Mouse (Mus musculus) MEL (cell line): ENCODE data around the gene Srrm3. TPM values are rescaled to one million over a fixed set of nuclear protein-coding genes. Genes with fewer than 3 reads are reported as not detected.

Source experiments
- DNase-seq: peaks from one replicate; pipeline ENCODE4 v3.0.0; 2011; ENCODE audit warnings: low read depth, low spot score
- H3K27ac ChIP-seq: 2 replicates; pipeline ENCODE4 v1.5.1; 2012; ENCODE audit warnings: low read depth, mild to moderate bottlenecking, control low read depth, low read length, moderate library complexity; ENCODE audit not compliant: control insufficient read depth
- H3K27me3 ChIP-seq, 2 experiments: fragments of 150-350 bp in 1 of 2; sonication (generic) in 1 of 2; 2 replicates each; pipeline ENCODE4 v1.6.1; 2012; ENCODE audit warnings: low read length in 2 of 2, mild to moderate bottlenecking in 2 of 2, improper control_type of control experiment in 1 of 2, moderate library complexity in 1 of 2; ENCODE audit not compliant: insufficient read depth in 2 of 2, control insufficient read depth in 1 of 2
- H3K36me3 ChIP-seq, 2 experiments: 2 replicates each; pipeline ENCODE4 v1.6.1; 2012 to 2014; ENCODE audit warnings: low read length in 2 of 2, improper control_type of control experiment in 1 of 2, inconsistent platforms in 1 of 2, mild to moderate bottlenecking in 1 of 2; ENCODE audit not compliant: insufficient read depth in 2 of 2, control insufficient read depth in 1 of 2
- H3K4me1 ChIP-seq, 2 experiments: fragments of 150-350 bp in 1 of 2; sonication (generic) in 1 of 2; 2 replicates each; pipeline ENCODE4 v1.6.1; 2012; ENCODE audit warnings: low read length in 2 of 2, improper control_type of control experiment in 1 of 2, mild to moderate bottlenecking in 1 of 2; ENCODE audit not compliant: insufficient read depth in 2 of 2, control insufficient read depth in 1 of 2
- H3K4me3 ChIP-seq, 2 experiments: fragments of 150-350 bp in 1 of 2; sonication (generic) in 1 of 2; 2 replicates each; pipeline ENCODE4 v1.5.1; 2012; ENCODE audit warnings: low read depth in 2 of 2, low read length in 2 of 2, mild to moderate bottlenecking in 2 of 2, moderate library complexity in 2 of 2, control low read depth in 1 of 2, improper control_type of control experiment in 1 of 2; ENCODE audit not compliant: control insufficient read depth in 1 of 2, insufficient read depth in 1 of 2
- H3K79me2 ChIP-seq: 2 replicates; pipeline ENCODE4 v1.6.1; 2012; ENCODE audit warnings: mild to moderate bottlenecking, low read length, moderate library complexity; ENCODE audit not compliant: control insufficient read depth, poor library complexity, insufficient read depth
- H3K9ac ChIP-seq: 2 replicates; pipeline ENCODE4 v1.6.1; 2012; ENCODE audit warnings: low read depth, mild to moderate bottlenecking, control low read depth, low read length, moderate library complexity; ENCODE audit not compliant: control insufficient read depth, poor library complexity, severe bottlenecking
- H3K9me3 ChIP-seq: fragments of 150-350 bp; sonication (generic); replicated peaks from 2 replicates; pipeline ENCODE4 v1.6.1; 2012; ENCODE audit warnings: mild to moderate bottlenecking, low read length, improper control_type of control experiment, moderate library complexity; ENCODE audit not compliant: insufficient read depth
- BHLHE40 ChIP-seq: IDR thresholded peaks from 2 replicates; pipeline ENCODE4 v1.6.1; 2012; ENCODE audit warnings: low read depth, mild to moderate bottlenecking, inconsistent platforms, low read length, improper control_type of control experiment, borderline replicate concordance
- CHD2 ChIP-seq: IDR thresholded peaks from 2 replicates; pipeline ENCODE4 v1.6.1; 2011; ENCODE audit warnings: low read length, improper control_type of control experiment
- CTCF ChIP-seq, 3 experiments: IDR thresholded peaks in 2 of 3; conservative IDR thresholded peaks in 1 of 3; 2 replicates each; pipeline ENCODE4 v1.5.1; 2011 to 2012; ENCODE audit warnings: low read length in 3 of 3, low read depth in 2 of 3, mild to moderate bottlenecking in 2 of 3, improper control_type of control experiment in 1 of 3, inconsistent platforms in 1 of 3, mixed read lengths in 1 of 3, moderate library complexity in 1 of 3; ENCODE audit not compliant: control insufficient read depth in 1 of 3, insufficient read depth in 1 of 3, poor library complexity in 1 of 3, severe bottlenecking in 1 of 3
- ELF1 ChIP-seq: IDR thresholded peaks from 2 replicates; pipeline ENCODE4 v1.6.1; 2014; ENCODE audit warnings: low read depth, mild to moderate bottlenecking, inconsistent platforms, low read length, improper control_type of control experiment, moderate library complexity
- EP300 ChIP-seq, 2 experiments: IDR thresholded peaks; 2 replicates each; pipeline ENCODE4 v1.6.1; 2011; ENCODE audit warnings: improper control_type of control experiment in 2 of 2, low read length in 2 of 2, low read depth in 1 of 2, mild to moderate bottlenecking in 1 of 2
- HCFC1 ChIP-seq: IDR thresholded peaks from 2 replicates; pipeline ENCODE4 v1.6.1; 2012; ENCODE audit warnings: low read depth, mild to moderate bottlenecking, inconsistent platforms, low read length, improper control_type of control experiment, moderate library complexity
- JUND ChIP-seq: IDR thresholded peaks from 2 replicates; pipeline ENCODE4 v1.6.1; 2011; ENCODE audit warnings: low read depth, mild to moderate bottlenecking, improper control_type of control experiment, low read length
- MAFK ChIP-seq: IDR thresholded peaks from 2 replicates; pipeline ENCODE4 v1.6.1; 2011; ENCODE audit warnings: low read depth, mild to moderate bottlenecking, low read length, improper control_type of control experiment, borderline replicate concordance
- MAX ChIP-seq: IDR thresholded peaks from 2 replicates; pipeline ENCODE4 v1.6.1; 2011; ENCODE audit warnings: low read length, improper control_type of control experiment
- MAZ ChIP-seq: IDR thresholded peaks from 2 replicates; pipeline ENCODE4 v1.6.1; 2012; ENCODE audit warnings: low read depth, mild to moderate bottlenecking, inconsistent platforms, low read length, improper control_type of control experiment
- MXI1 ChIP-seq: IDR thresholded peaks from 2 replicates; pipeline ENCODE4 v1.6.1; 2011; ENCODE audit warnings: mild to moderate bottlenecking, low read depth, low read length, improper control_type of control experiment
- MYB ChIP-seq: IDR thresholded peaks from 2 replicates; pipeline ENCODE4 v1.6.1; 2011; ENCODE audit warnings: mild to moderate bottlenecking, low read depth, low read length, improper control_type of control experiment
- NRF1 ChIP-seq: IDR thresholded peaks from 2 replicates; pipeline ENCODE4 v1.6.1; 2014; ENCODE audit warnings: low read depth, mild to moderate bottlenecking, inconsistent platforms, low read length, improper control_type of control experiment, moderate library complexity; ENCODE audit not compliant: poor library complexity, insufficient read depth, severe bottlenecking
- POLR2A ChIP-seq, 2 experiments: IDR thresholded peaks; 2 replicates each; pipeline ENCODE4 v1.6.1; 2011 to 2012; ENCODE audit warnings: low read length in 2 of 2, mild to moderate bottlenecking in 2 of 2, control low read depth in 1 of 2, improper control_type of control experiment in 1 of 2, low read depth in 1 of 2, moderate library complexity in 1 of 2; ENCODE audit not compliant: control insufficient read depth in 1 of 2, insufficient read depth in 1 of 2, poor library complexity in 1 of 2
- POLR2AphosphoS2 ChIP-seq: IDR thresholded peaks from 2 replicates; pipeline ENCODE4 v1.6.1; 2011; ENCODE audit warnings: low read length, improper control_type of control experiment
- RAD21 ChIP-seq: IDR thresholded peaks from 2 replicates; pipeline ENCODE4 v1.6.1; 2011; ENCODE audit warnings: mild to moderate bottlenecking, low read depth, low read length, improper control_type of control experiment
- RCOR1 ChIP-seq: IDR thresholded peaks from 2 replicates; pipeline ENCODE4 v1.6.1; 2012; ENCODE audit warnings: low read depth, mild to moderate bottlenecking, inconsistent platforms, low read length, improper control_type of control experiment
- SMC3 ChIP-seq: IDR thresholded peaks from 2 replicates; pipeline ENCODE4 v1.6.1; 2011; ENCODE audit warnings: low read depth, low read length, improper control_type of control experiment
- TAL1 ChIP-seq: IDR thresholded peaks from 2 replicates; pipeline ENCODE4 v1.6.1; 2012; ENCODE audit warnings: mild to moderate bottlenecking, inconsistent platforms, low read length, moderate library complexity, mixed read lengths
- TCF12 ChIP-seq: IDR thresholded peaks from 2 replicates; pipeline ENCODE4 v1.6.1; 2014; ENCODE audit warnings: low read depth, mild to moderate bottlenecking, inconsistent platforms, low read length, improper control_type of control experiment, moderate library complexity
- USF2 ChIP-seq, 2 experiments: IDR thresholded peaks; 2 replicates each; pipeline ENCODE4 v1.6.1; 2011 to 2012; ENCODE audit warnings: improper control_type of control experiment in 2 of 2, low read length in 2 of 2, borderline replicate concordance in 1 of 2, inconsistent platforms in 1 of 2, low read depth in 1 of 2, mild to moderate bottlenecking in 1 of 2; ENCODE audit not compliant: insufficient read depth in 1 of 2
- ZC3H11A ChIP-seq: IDR thresholded peaks from 2 replicates; pipeline ENCODE4 v1.6.1; 2012; ENCODE audit warnings: low read depth, mild to moderate bottlenecking, inconsistent platforms, low read length, improper control_type of control experiment
- ZKSCAN1 ChIP-seq: IDR thresholded peaks from 2 replicates; pipeline ENCODE4 v1.6.1; 2012; ENCODE audit warnings: low read depth, mild to moderate bottlenecking, inconsistent platforms, low read length, improper control_type of control experiment, moderate library complexity
- polyA plus RNA-seq, 2 experiments: library from polyadenylated mRNA; stranded (reverse) in 1 of 2; unstranded in 1 of 2; fragments of >175 nt in 1 of 2; fragments of >200 nt in 1 of 2; gene quantifications; 2 replicates each; pipeline versions ENCODE4 v1.2.1 to v1.2.4; 2012; ENCODE audit warnings: low replicate concordance in 2 of 2, low read depth in 1 of 2; ENCODE audit not compliant: insufficient read length in 2 of 2, insufficient read depth in 1 of 2, missing spikeins in 1 of 2
- total RNA-seq: library from RNA; depleted of rRNA; stranded (reverse); fragments of 300-350 nt; gene quantifications from 2 replicates; pipeline ENCODE4 v1.2.3, GENCODE M21; 2012

The Srrm3 gene
- total and polyA plus RNA-seq, 3 experiments: not detected

DNA sequence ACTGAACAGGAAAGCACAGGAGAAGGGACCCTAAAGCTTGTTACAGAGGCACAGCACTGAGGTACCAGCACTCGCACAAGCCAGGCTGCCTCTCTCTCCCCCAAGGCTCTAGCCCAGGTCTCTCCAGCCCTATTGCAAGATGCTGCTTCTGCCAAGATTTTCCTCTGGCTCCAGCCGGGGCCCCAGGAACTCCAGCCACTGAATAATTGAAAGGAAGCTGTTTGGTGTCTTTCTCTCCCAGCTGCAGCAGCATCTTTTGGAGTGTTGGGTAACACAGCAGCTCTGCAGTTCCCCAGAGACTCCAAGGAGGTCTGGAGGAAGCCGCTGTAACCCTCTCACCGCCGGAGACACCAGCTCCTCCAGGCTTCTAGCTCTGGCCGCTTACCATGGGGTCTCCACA lies 19.5 kb downstream of the Srrm3 start:
- no peak for DNase-seq
- Histone ChIP-seq H3K4me3 (no peak overlapping the region), H3K27me3 (peaks cover 3 to 16% of the 10 kb centered on the region in 2 experiments; a peak in 3 of 4 replicates), H3K9ac (no peak overlapping the region), H3K4me1 (no peaks in the 10 kb centered on the region), H3K9me3 (no peaks in the 10 kb centered on the region), H3K79me2 (no peaks in the 10 kb centered on the region), H3K27ac (no peak overlapping the region), H3K36me3 (no peaks in the 10 kb centered on the region)
- TF ChIP-seq HCFC1 (no peak), MAZ (no peak), ZC3H11A (no peak), MAFK (no peak), POLR2A (IDR thresholded peaks at IDR 0.05; ENCODE audit: control insufficient read depth in 1 of 2, insufficient read depth in 1 of 2, low read depth in 1 of 2, low read length in 2 of 2, poor library complexity in 1 of 2) (no peak), RCOR1 (no peak)

- no peaks in the 10 kb centered on the region for H3K4me1 ChIP-seq
- H3K27ac ChIP-seq: no peak overlapping the region
- no peak overlapping the region for H3K9ac ChIP-seq
These were observed 22.7 kb downstream of the Srrm3 start for GRCm38 (mm10) chr5:135829381-135829780.

GRCm38 (mm10) chr5:135832729-135833128 lies 26.0 kb downstream of the Srrm3 start:
- Histone ChIP-seq H3K4me3 (no peak overlapping the region), H3K27me3 (peaks cover 1 to 3% of the 10 kb centered on the region in 2 experiments; a peak in 1 of 4 replicates), H3K9ac (no peak overlapping the region), H3K4me1 (no peaks in the 10 kb centered on the region; a peak in 1 of 4 replicates), H3K79me2 (no peaks in the 10 kb centered on the region), H3K9me3 (no peaks in the 10 kb centered on the region), H3K36me3 (no peaks in the 10 kb centered on the region), H3K27ac (no peak overlapping the region)
- TF ChIP-seq MXI1: no peak
- no peak for TF ChIP-seq POLR2AphosphoS2
- no peak for TF ChIP-seq TAL1
- no peak for TF ChIP-seq BHLHE40
- no peak for DNase-seq

More at GRCm38 (mm10) chr5:135829381-135829780, 22.7 kb downstream of the Srrm3 start:
- Histone ChIP-seq H3K27me3 (peaks cover 3 to 13% of the 10 kb centered on the region in 2 experiments; a peak in 3 of 4 replicates), H3K9me3 (no peaks in the 10 kb centered on the region), H3K36me3 (no peaks in the 10 kb centered on the region), H3K79me2 (no peaks in the 10 kb centered on the region)
- DNase-seq: no peak
- TF ChIP-seq JUND: no peak
- TF ChIP-seq ELF1: no peak
- no peak for TF ChIP-seq RAD21
- TF ChIP-seq EP300 (IDR thresholded peaks at IDR 0.05; ENCODE audit: low read depth in 1 of 2, low read length in 2 of 2): no peak
- TF ChIP-seq NRF1: no peak
- no peak for TF ChIP-seq MYB
- no peak for TF ChIP-seq TCF12
- no peak for TF ChIP-seq POLR2AphosphoS2
- no peak for TF ChIP-seq MAFK
- TF ChIP-seq CTCF (IDR thresholded peaks at IDR 0.05 in 2 of 3, conservative IDR thresholded peaks at IDR 0.05 in 1 of 3; ENCODE audit: control insufficient read depth in 1 of 3, insufficient read depth in 1 of 3, low read depth in 2 of 3, low read length in 3 of 3, poor library complexity in 1 of 3, severe bottlenecking in 1 of 3): no peak
- TF ChIP-seq CHD2: no peak
- no peak for TF ChIP-seq RCOR1
- TF ChIP-seq ZKSCAN1: no peak
- TF ChIP-seq MAX: no peak
- no peak for TF ChIP-seq MXI1
- TF ChIP-seq SMC3: no peak
- no peak for TF ChIP-seq USF2 (IDR thresholded peaks at IDR 0.05; ENCODE audit: borderline replicate concordance in 1 of 2, insufficient read depth in 1 of 2, low read depth in 1 of 2, low read length in 2 of 2)
- TF ChIP-seq, all 39 proteins: peak for 0
- H3K4me3 ChIP-seq: no peak overlapping the region
